Mouse (Mus musculus) myocyte (in vitro differentiated cells): ENCODE data around the gene Dlx3. TPM values are rescaled to one million over a fixed set of nuclear protein-coding genes. Genes with fewer than 3 reads are reported as not detected.

Source experiments
- H3K27me3 ChIP-seq: one replicate; pipeline ENCODE4 v1.6.1; 2011; ENCODE audit not compliant: control insufficient read depth, insufficient read depth, insufficient read length
- H3K36me3 ChIP-seq: one replicate; pipeline ENCODE4 v1.6.1; 2011; ENCODE audit not compliant: control insufficient read depth, insufficient read depth
- H3K4me2 ChIP-seq: one replicate; pipeline ENCODE4 v1.6.1; 2011; ENCODE audit warnings: low read depth, control low read depth
- H3K4me3 ChIP-seq: one replicate; pipeline ENCODE4 v1.5.1; 2011; ENCODE audit warnings: mild to moderate bottlenecking, control low read depth, moderate library complexity
- H3K79me2 ChIP-seq: one replicate; pipeline ENCODE4 v1.6.1; 2011; ENCODE audit not compliant: control insufficient read depth, insufficient read depth
- H3ac ChIP-seq: one replicate; pipeline ENCODE4 v1.6.1; 2011; ENCODE audit not compliant: control insufficient read depth, insufficient read length
- CEBPB ChIP-seq: IDR thresholded peaks from 2 replicates; pipeline ENCODE4 v1.6.1; 2011; ENCODE audit warnings: mild to moderate bottlenecking, moderate library complexity; ENCODE audit not compliant: poor library complexity, insufficient read depth, severe bottlenecking
- E2F4 ChIP-seq: IDR thresholded peaks from one replicate; pipeline ENCODE4 v1.6.1; 2011; ENCODE audit warnings: mild to moderate bottlenecking, control low read depth, moderate library complexity; ENCODE audit not compliant: insufficient read depth
- MAX ChIP-seq: IDR thresholded peaks from one replicate; pipeline ENCODE4 v1.6.1; 2011; ENCODE audit warnings: low read depth, mild to moderate bottlenecking, control low read depth
- MYOD1 ChIP-seq, 3 experiments: IDR thresholded peaks; one replicate each; pipeline ENCODE4 v1.6.1; 2011; ENCODE audit warnings: control low read depth in 2 of 3, low read depth in 2 of 3, mild to moderate bottlenecking in 2 of 3, moderate library complexity in 1 of 3; ENCODE audit not compliant: insufficient read length in 2 of 3, control insufficient read depth in 1 of 3
- MYOG ChIP-seq, 3 experiments: IDR thresholded peaks; one replicate each; pipeline ENCODE4 v1.6.1; 2011; ENCODE audit warnings: control low read depth in 2 of 3, low read depth in 2 of 3, mild to moderate bottlenecking in 2 of 3; ENCODE audit not compliant: insufficient read length in 2 of 3, control insufficient read depth in 1 of 3, insufficient read depth in 1 of 3
- POLR2A ChIP-seq: IDR thresholded peaks from one replicate; pipeline ENCODE4 v1.6.1; 2011; ENCODE audit warnings: low read depth, mild to moderate bottlenecking, control low read depth, moderate library complexity; ENCODE audit not compliant: insufficient read length
- POLR2AphosphoS2 ChIP-seq: IDR thresholded peaks from one replicate; pipeline ENCODE4 v1.6.1; 2011; ENCODE audit warnings: low read depth, control low read depth; ENCODE audit not compliant: insufficient read length
- REST ChIP-seq: IDR thresholded peaks from one replicate; pipeline ENCODE4 v1.6.1; 2011; ENCODE audit warnings: mild to moderate bottlenecking, control low read depth, moderate library complexity; ENCODE audit not compliant: insufficient read depth, insufficient read length
- SRF ChIP-seq: IDR thresholded peaks from one replicate; pipeline ENCODE4 v1.6.1; 2011; ENCODE audit warnings: low read depth; ENCODE audit not compliant: control insufficient read depth, insufficient read length
- TCF12 ChIP-seq: IDR thresholded peaks from one replicate; pipeline ENCODE4 v1.6.1; 2011; ENCODE audit warnings: mild to moderate bottlenecking, control low read depth; ENCODE audit not compliant: poor library complexity, insufficient read depth, severe bottlenecking
- TCF3 ChIP-seq: IDR thresholded peaks from one replicate; pipeline ENCODE4 v1.6.1; 2011; ENCODE audit warnings: low read depth, control low read depth; ENCODE audit not compliant: insufficient read length
- USF1 ChIP-seq: IDR thresholded peaks from one replicate; pipeline ENCODE4 v1.6.1; 2011; ENCODE audit warnings: low read depth, mild to moderate bottlenecking, control low read depth, moderate library complexity
- polyA plus RNA-seq: library from polyadenylated mRNA; unstranded; fragments of >200 nt; fragmentation: generic; extraction: Trizol; gene quantifications from one replicate; pipeline ENCODE4 v1.2.1, GENCODE M21; 2012; ENCODE audit warnings: missing spikeins

Gene Dlx3
- polyA plus RNA-seq, 1 experiment = 6.3 TPM

- Histone ChIP-seq H3K4me3 (no peak overlapping the region), H3ac (no peak overlapping the region), H3K36me3 (no peaks in the 10 kb centered on the region), H3K4me2 (peak overlapping the region; percentile 38), H3K27me3 (no peaks in the 10 kb centered on the region), H3K79me2 (no peaks in the 10 kb centered on the region)
- TF ChIP-seq REST (no peak), POLR2AphosphoS2 (no peak), TCF12 (no peak)
Observed at GRCm38 (mm10) chr11:95153116-95153515, 33.2 kb downstream of the Dlx3 start.

DNA sequence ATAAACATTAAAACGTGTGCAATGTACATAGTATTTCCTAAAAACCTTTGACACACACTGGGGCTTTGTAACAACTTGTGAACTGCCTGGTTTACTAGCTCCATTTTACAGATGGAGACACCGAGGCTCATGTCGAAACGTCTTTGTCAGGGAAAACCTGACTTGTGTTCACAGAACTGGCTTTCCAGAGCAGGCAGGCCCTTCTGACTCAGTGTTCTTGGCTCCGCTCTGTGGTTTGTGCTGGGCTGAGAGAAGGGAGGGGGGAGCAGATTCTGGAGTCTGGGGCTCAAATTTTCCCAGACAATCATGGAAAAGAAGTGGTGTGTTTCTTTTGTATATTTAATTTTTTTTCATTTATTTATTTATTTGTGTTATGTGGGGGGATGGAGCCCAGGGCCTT lies 33.8 kb downstream of the Dlx3 start:
- TF ChIP-seq TCF12 (no peak), MYOG (IDR thresholded peaks at IDR 0.05; ENCODE audit: control insufficient read depth in 1 of 3, insufficient read depth in 1 of 3, insufficient read length in 2 of 3, low read depth in 2 of 3) (no peak), REST (no peak), CEBPB (no peak), POLR2AphosphoS2 (no peak), POLR2A (no peak), E2F4 (no peak), TCF3 (no peak), USF1 (no peak), MAX (no peak)
- no peak overlapping the region for H3K4me3 ChIP-seq
- H3K79me2 ChIP-seq = no peaks in the 10 kb centered on the region
- H3K27me3 ChIP-seq = no peaks in the 10 kb centered on the region
- H3ac ChIP-seq = no peak overlapping the region
- H3K4me2 ChIP-seq = peak overlapping the region; percentile 38
- H3K36me3 ChIP-seq = no peaks in the 10 kb centered on the region

DNA sequence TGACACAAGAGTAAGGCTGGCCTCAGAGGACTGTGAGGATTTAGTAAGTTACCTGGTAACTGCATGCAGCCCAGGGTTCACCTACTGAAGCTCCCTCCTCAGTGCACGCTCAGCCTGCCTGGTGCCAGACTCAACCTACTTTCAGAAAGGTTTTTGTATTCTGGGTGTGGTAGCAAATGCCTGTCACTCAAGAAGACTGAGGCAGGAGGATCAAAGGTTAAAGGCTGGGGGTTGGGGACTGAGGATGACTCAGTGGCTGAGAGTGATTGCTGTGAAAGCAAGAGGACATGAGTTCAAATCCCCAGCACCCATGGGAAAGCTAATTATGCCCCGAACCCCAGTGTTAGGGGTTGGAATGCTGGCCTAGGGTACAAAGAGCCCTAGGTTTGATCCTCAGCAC lies 35.6 kb downstream of the Dlx3 start:
- no peaks in the 10 kb centered on the region for H3K79me2 ChIP-seq
- TF ChIP-seq CEBPB = no peak
- TF ChIP-seq MAX = no peak
- no peak for TF ChIP-seq SRF
- no peak for TF ChIP-seq MYOD1 (IDR thresholded peaks at IDR 0.05; ENCODE audit: control insufficient read depth in 1 of 3, insufficient read length in 2 of 3, low read depth in 2 of 3)
- TF ChIP-seq E2F4 = no peak
- TF ChIP-seq POLR2A = no peak
- TF ChIP-seq REST = no peak
- TF ChIP-seq USF1 = no peak
- no peak for TF ChIP-seq TCF3
- no peak for TF ChIP-seq POLR2AphosphoS2
- no peak for TF ChIP-seq MYOG (IDR thresholded peaks at IDR 0.05; ENCODE audit: control insufficient read depth in 1 of 3, insufficient read depth in 1 of 3, insufficient read length in 2 of 3, low read depth in 2 of 3)
- TF ChIP-seq TCF12 = no peak
- H3K4me2 ChIP-seq = no peak overlapping the region
- H3K36me3 ChIP-seq = no peaks in the 10 kb centered on the region
- no peak overlapping the region for H3K4me3 ChIP-seq
- H3K27me3 ChIP-seq = no peaks in the 10 kb centered on the region
- no peak overlapping the region for H3ac ChIP-seq

- H3ac ChIP-seq = no peak overlapping the region
- H3K27me3 ChIP-seq = no peaks in the 10 kb centered on the region
- H3K4me2 ChIP-seq = peak overlapping the region; percentile 47
- H3K4me3 ChIP-seq = no peak overlapping the region
- TF ChIP-seq POLR2A (no peak), REST (no peak), TCF12 (no peak), E2F4 (no peak), MYOD1 (IDR thresholded peaks at IDR 0.05; ENCODE audit: control insufficient read depth in 1 of 3, insufficient read length in 2 of 3, low read depth in 2 of 3) (no peak), TCF3 (no peak), MYOG (IDR thresholded peaks at IDR 0.05; ENCODE audit: control insufficient read depth in 1 of 3, insufficient read depth in 1 of 3, insufficient read length in 2 of 3, low read depth in 2 of 3) (no peak), USF1 (no peak), MAX (no peak), POLR2AphosphoS2 (no peak), CEBPB (no peak), SRF (no peak)
- H3K79me2 ChIP-seq = no peaks in the 10 kb centered on the region
- H3K36me3 ChIP-seq = no peaks in the 10 kb centered on the region
Observed at GRCm38 (mm10) chr11:95157356-95157755, 37.4 kb downstream of the Dlx3 start.

DNA sequence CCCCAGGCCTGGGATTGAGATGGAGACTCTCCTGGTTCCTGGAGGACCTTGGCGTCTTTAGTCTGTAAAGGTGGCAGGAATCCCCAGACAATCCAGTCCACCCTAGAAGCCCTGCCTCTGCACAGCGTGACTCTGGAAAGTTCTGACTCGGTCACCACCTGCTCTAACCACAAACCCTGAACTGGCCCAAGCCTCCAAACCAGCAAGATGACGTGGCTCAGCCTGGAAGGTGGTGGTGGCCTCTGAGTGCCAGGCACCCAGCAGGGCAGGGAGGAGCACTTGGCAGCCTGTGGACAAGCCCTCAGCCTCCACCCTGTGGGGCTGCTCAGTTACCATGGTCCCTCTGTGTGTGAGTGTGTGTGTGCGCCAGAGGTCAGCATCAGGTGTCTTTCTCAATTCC lies 38.0 kb downstream of the Dlx3 start:
- TF ChIP-seq SRF = no peak
- no peak for TF ChIP-seq CEBPB
- peak in 2 of 3 experiments; percentile 77 to 82 for TF ChIP-seq MYOD1 (IDR thresholded peaks at IDR 0.05; ENCODE audit: control insufficient read depth in 1 of 3, insufficient read length in 2 of 3, low read depth in 2 of 3)
- TF ChIP-seq REST = no peak
- no peak for TF ChIP-seq MAX
- peak in 2 of 3 experiments; percentile 63 to 92 for TF ChIP-seq MYOG (IDR thresholded peaks at IDR 0.05; ENCODE audit: control insufficient read depth in 1 of 3, insufficient read depth in 1 of 3, insufficient read length in 2 of 3, low read depth in 2 of 3)
- TF ChIP-seq USF1 = no peak
- peak; percentile 19 for TF ChIP-seq TCF12
- TF ChIP-seq POLR2A = peak; percentile 22
- peak; percentile 60 for TF ChIP-seq TCF3
- TF ChIP-seq E2F4 = no peak
- no peak for TF ChIP-seq POLR2AphosphoS2
- Histone ChIP-seq H3K79me2 (no peaks in the 10 kb centered on the region), H3K4me3 (no peak overlapping the region), H3K4me2 (peak overlapping the region; percentile 63), H3K27me3 (no peaks in the 10 kb centered on the region), H3ac (no peak overlapping the region), H3K36me3 (no peaks in the 10 kb centered on the region)
